Mouse (Mus musculus) CD4-positive, CD25-positive, alpha-beta regulatory T cell, adult 9 weeks (primary cell): Measurements from ENCODE around the gene Mlana. TPM values are rescaled to one million over a fixed set of nuclear protein-coding genes. Genes with fewer than 3 reads are reported as not detected.

Experiments
- polyA plus RNA-seq: library from polyadenylated mRNA; unstranded; fragments of 100-300 nt; shearing (Covaris generic); gene quantifications from one replicate; pipeline ENCODE4 v1.2.1, GENCODE M21; 2017

Mlana gene
- not detected for polyA plus RNA-seq

DNA sequence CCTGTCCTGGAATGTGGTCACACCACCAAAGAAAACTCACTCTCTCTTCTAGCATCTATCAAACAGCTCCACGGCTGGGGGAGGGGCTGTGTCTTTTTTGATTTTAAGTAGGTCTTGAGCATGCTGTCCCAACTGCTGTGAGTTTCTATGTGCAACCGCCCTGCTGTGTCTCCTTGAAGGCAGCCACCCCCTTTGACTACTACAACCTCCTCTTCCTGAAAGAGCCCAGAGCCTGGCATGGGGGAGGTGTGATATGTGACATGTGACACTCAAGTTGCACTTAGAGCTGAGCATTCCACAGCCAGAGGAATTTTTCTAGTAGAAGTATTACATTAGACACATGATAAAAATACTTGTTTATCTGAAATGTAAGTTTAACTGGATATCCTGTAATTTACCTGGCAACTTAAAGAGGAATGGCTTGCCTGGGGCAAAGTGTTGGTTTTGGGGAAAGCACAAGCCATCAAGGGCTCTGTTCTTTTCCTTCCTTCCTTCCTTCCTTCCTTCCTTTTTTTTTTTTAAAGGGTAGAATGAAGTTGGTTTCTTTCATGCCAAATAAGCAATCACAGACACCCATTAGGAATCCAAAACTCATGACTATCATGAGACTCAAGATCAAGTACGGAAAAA, at the start of gene Mlana:
TSS of gene Mlana (plus strand) at position 580 of the 630 bp plus-strand sequence.

Other genes with a start within 250 kb of the Mlana start
- 1.7 TPM for gene Ric1, start 175.5 kb upstream of the Mlana start, polyA plus RNA-seq
- 12.1 TPM for gene Ermp1, start 49.4 kb upstream of the Mlana start, polyA plus RNA-seq
- gene 9930021J03Rik, start 108.2 kb downstream of the Mlana start, polyA plus RNA-seq = 5.3 TPM
- gene Ranbp6, start 115.2 kb downstream of the Mlana start, polyA plus RNA-seq = 16.0 TPM
- gene Il33, start 227.3 kb downstream of the Mlana start, polyA plus RNA-seq = not detected